ENCODE assay signal across 8 mouse cellular contexts in genomic region chr1:135882385-135883109, GRCm38 (mm10). TPM values are rescaled to one million over a fixed set of nuclear protein-coding genes. Genes with fewer than 3 reads are reported as not detected.
DNase-seq lines count a peak whose midpoint lies in the region; ATAC-seq and TF ChIP-seq lines count a peak whose summit lies in the region.

No protein-coding gene starts in this region.

- no peak for TF ChIP-seq POLR2A in cerebellum, adult 2 months (IDR thresholded peaks at IDR 0.05; ENCODE audit: borderline replicate concordance, insufficient read depth, low read length)

- WGBS in cerebellum, adult 2 months = 59% methylated on average over 10 of the region's 10 CpGs

- peak; percentile 64 for DNase-seq in CD4-positive, CD25-positive, alpha-beta regulatory T cell, adult 2 months (ENCODE audit: low read depth, low spot score)
- peak; percentile 77 for DNase-seq in ES-CJ7 (ENCODE audit: low read depth, low spot score)
- peak; percentile 30 to 39 for DNase-seq in cerebellum, adult 2 months
- DNase-seq in frontal cortex, postnatal 36 days (ENCODE audit: low spot score in 2 of 2) = peak; percentile 45 to 79
- DNase-seq in layer of hippocampus, adult 2 months (ENCODE audit: low spot score in 2 of 2) = peak; percentile 31 to 66
- DNase-seq in spleen, postnatal 10 days (ENCODE audit: low spot score in 2 of 2) = peak; percentile 22 to 76

- H3K4me3 ChIP-seq in cerebellum, adult 2 months (replicated peaks; ENCODE audit: insufficient read depth, low read depth, low read length) = no peak overlapping the region
- no peak overlapping the region for H3K4me3 ChIP-seq in layer of hippocampus, adult 2 months

- H3K4me1 ChIP-seq in cerebellum, adult 2 months (ENCODE audit: control insufficient read depth, insufficient read depth, low read length) = no peaks in the 10 kb centered on the region

- H3K27ac ChIP-seq in cerebellum, adult 2 months (ENCODE audit: insufficient read depth, low read length) = no peak overlapping the region
- H3K27ac ChIP-seq in layer of hippocampus, adult 2 months = no peak overlapping the region

- TF ChIP-seq CTCF in cerebellum, adult 2 months (IDR thresholded peaks at IDR 0.05; ENCODE audit: borderline replicate concordance, insufficient read depth, low read depth, low read length) = peak; percentile 67
- TF ChIP-seq CTCF in layer of hippocampus, adult 2 months (conservative IDR thresholded peaks at IDR 0.05) = peak; percentile 90

- H3K27me3 ChIP-seq in cerebellum, adult 2 months (ENCODE audit: control insufficient read depth, insufficient read depth, low read length) = no peaks in the 10 kb centered on the region

- no peak for ATAC-seq in CD4-positive, CD25-positive, alpha-beta regulatory T cell, adult 4 months
- ATAC-seq in megakaryocyte progenitor cell, adult 5-6 weeks (replicated peaks; ENCODE audit: poor library complexity) = peak; percentile 90

RNA-seq across cellular contexts. Expression of gene Pkp1, which starts 36.5 kb away (rescaled TPM):
- polyA plus RNA-seq in CD4-positive, CD25-positive, alpha-beta regulatory T cell, adult 4 months (2017; shearing (Covaris generic)) = not detected
- polyA plus RNA-seq in cerebellum, adult 2 months (2012; rRNA removed) = 0.07 and 0.08 TPM in 2 replicates
- total RNA-seq in layer of hippocampus, adult 2 months (2021) = not detected
- total RNA-seq in megakaryocyte progenitor cell, adult 5-6 weeks (2015) = not detected in 2 replicates
- not detected in 2 replicates for total RNA-seq in megakaryocyte progenitor cell, adult 5-6 weeks (2017)

RNA-seq across cellular contexts. Expression of gene Tnnt2, which starts 46.4 kb away (rescaled TPM):
- polyA plus RNA-seq in CD4-positive, CD25-positive, alpha-beta regulatory T cell, adult 4 months (2017; shearing (Covaris generic)) = 1 to 10 TPM in 1 of 2 experiments, under 1 TPM in 1; 0.83 to 1.4 TPM
- polyA plus RNA-seq in cerebellum, adult 2 months (2012; rRNA removed) = 1.4 and 2.8 TPM in 2 replicates
- total RNA-seq in layer of hippocampus, adult 2 months (2021) = 1 to 10 TPM; 1.4 to 1.6 TPM
- total RNA-seq in megakaryocyte progenitor cell, adult 5-6 weeks (2015) = not detected in 2 replicates
- not detected in 2 replicates for total RNA-seq in megakaryocyte progenitor cell, adult 5-6 weeks (2017)
